Mouse (Mus musculus) brain, embryonic 14.5 days (tissue): ENCODE results near the gene Mindy1. TPM values are rescaled to one million over a fixed set of nuclear protein-coding genes. Genes with fewer than 3 reads are reported as not detected.

Experiments
- DNase-seq: peaks from one replicate; pipeline ENCODE4 v3.0.0-alpha.2; 2011; ENCODE audit warnings: low read depth
- CTCF ChIP-seq: fragments of 200-500 bp; IDR thresholded peaks from 2 replicates; pipeline ENCODE4 v1.5.1; 2012; ENCODE audit warnings: inconsistent platforms, mild to moderate bottlenecking, moderate library complexity, borderline replicate concordance; ENCODE audit not compliant: insufficient read depth, insufficient read length; ENCODE audit errors: extremely low read depth
- POLR2A ChIP-seq: fragments of 200-500 bp; IDR thresholded peaks from 2 replicates; pipeline ENCODE4 v1.6.1; 2012; ENCODE audit warnings: mild to moderate bottlenecking, inconsistent platforms, borderline replicate concordance; ENCODE audit not compliant: poor library complexity, insufficient read depth, insufficient read length, severe bottlenecking; ENCODE audit errors: extremely low read depth
- polyA plus RNA-seq: library from polyadenylated mRNA; depleted of rRNA; stranded (reverse); fragments of >200 nt; gene quantifications from 2 replicates; pipeline ENCODE4 v1.2.3, GENCODE M21; 2012

Mindy1 gene
- polyA plus RNA-seq, 1 experiment: 48.7 TPM

DNA sequence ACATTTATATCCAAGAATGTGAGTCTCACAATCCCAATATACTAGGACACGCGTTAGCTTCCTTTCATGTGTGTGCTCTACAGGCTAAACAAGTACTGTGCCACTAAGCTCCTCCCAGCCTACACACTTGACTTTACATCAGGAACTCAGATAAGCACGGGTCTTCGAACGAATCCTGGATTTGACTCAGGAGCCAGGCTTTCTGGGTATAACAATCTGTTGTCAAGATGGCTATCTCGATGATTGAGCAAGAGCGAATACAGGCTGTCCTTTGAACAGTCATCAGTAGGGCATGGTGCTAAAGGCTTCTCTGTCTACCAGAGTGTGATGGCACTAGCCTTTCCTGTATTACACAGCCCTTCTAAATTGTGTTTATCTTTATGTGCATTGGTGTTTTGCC, 16.9 kb downstream of the Mindy1 start:
- DNase-seq: no peak
- TF ChIP-seq POLR2A: no peak
- TF ChIP-seq CTCF: no peak

DNA sequence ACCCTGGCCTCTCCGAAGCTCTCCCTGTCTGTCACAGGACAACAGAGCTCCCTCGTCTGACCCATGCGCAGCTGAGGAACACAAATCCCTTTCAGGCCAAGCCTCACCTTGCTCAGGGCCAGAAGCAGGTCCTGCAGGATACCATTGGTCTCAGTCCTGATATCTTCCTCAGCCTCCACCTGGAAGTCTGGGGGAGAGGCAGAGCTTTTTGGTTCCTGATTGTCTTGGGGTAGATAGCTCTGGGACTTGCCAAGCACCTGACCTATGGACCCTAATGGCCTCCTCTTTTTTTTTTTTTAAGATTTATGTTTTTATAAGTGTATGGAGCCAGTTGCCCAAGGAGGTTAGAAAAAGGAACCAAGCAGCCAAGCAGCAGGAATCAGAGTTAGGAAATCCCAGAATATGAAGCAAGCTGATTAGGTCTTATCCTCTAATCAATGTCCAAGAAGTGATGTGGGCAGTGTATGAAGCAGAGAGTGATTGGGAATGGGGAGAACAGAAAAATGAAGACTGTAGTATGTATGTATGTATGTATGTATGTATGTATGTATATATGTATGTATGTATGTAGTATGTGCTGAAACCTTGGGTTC, 20.2 kb downstream of the Mindy1 start:
- TF ChIP-seq POLR2A (no peak), CTCF (no peak)
- DNase-seq: no peak

DNA sequence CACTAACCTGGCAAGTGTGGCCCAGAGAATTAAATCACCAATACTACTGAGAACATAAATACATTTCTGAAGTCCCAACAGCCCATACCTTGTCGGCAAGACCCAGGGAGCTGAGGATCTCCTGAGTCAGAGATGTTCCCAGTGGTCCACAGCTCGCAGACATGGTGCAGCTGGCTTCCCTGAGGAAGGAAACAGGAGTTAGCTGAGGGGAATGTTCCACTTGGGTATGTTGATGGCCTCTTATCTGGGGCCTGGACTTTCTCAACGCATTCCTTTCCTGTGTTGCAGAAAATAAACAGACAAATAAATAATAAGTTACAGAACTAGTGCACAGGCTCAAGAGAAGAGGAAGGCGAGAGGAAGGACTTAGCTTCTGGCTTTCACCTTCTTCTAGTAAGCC, 25.1 kb downstream of the Mindy1 start:
- no peak for DNase-seq
- TF ChIP-seq POLR2A (no peak), CTCF (no peak)

DNA sequence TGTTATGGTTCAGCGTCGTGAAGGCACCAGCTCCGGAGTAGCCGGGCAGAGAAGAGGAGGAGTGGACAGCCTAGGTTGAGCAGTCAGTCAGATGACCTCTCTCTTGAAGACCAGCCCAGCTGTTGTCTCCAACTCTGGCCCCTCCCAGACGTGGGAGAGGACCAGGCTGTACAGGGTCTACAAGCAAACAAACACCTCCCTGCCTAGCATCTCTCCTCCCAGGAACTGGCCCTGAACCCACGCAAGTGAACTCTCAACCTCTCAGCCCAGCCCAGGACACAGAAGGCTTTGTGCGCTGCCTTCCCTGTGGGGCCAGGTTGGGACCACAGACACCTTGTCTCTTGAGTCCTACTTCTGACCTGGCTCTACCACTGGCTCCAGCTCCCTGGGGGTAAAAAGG, 26.0 kb downstream of the Mindy1 start, which contains the start of gene Anxa9:
Anxa9 (minus strand) TSS at position 77 of the 400 bp plus-strand sequence.
- no peak for DNase-seq
- TF ChIP-seq POLR2A: no peak
- TF ChIP-seq CTCF: no peak

DNA sequence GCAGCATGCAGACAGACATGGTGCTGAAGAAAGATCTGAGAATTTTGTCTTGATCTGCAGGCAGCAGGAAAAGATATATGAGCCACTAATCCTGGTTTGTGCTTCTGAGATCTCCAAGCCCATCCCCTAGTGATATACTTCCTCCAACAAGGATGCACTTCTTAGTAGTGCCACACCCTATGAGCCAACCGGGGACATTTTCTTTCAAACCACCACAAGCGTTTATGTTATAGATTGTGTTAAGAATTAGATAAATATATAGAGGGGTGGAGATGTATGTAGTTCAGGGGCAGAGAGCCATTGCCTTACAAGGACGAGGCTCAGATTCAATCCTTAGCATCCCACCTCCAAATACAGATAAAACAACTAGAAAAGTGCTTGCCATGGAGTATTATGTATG, 29.4 kb downstream of the Mindy1 start:
- no peak for DNase-seq
- no peak for TF ChIP-seq CTCF
- no peak for TF ChIP-seq POLR2A

DNA sequence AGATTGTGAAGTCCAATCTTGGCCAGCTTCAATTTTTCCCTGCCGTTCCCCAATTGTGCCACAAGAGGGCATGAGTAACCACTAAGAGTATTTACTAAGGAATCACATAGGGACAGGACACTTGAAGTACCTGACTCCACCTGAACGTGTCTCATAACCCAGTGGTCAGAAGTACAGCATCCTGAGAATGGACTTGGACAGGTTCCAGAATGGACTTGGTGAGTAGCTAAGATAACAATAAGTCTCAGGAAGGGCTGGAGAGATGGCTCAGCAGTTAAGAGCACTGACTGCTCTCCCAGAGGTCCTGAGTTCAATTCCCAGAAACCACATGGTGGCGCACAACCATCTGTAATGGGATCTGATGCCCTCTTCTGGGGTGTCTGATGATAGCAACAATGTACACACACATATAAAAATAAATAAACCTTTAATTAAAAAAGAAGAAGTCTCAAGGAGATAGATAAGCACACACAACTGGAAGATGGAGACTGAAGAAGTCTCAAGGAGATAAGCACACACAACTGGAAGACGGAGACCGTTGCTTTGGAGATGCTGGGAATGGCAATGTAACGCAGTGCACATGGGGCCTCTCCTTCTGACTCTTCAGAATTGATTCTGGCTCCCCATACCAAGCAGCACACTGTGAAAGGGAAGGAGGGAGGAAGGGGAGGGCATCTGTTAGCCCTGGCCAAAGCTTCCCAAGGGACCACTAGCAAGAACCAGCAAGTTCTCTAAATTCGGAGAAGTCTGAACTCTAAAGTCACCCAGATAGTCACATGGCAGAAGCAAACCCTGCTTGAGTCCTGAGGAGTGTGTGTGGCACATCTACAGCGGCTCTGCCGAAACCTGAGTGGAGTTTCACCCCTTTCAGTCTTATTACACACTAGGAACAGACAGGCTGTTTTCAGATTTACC, 30.1 kb downstream of the Mindy1 start:
- peak; percentile 66; the same call in 1 of the 2 replicates for TF ChIP-seq CTCF
- no peak for TF ChIP-seq POLR2A
- peak; percentile 77 for DNase-seq

DNA sequence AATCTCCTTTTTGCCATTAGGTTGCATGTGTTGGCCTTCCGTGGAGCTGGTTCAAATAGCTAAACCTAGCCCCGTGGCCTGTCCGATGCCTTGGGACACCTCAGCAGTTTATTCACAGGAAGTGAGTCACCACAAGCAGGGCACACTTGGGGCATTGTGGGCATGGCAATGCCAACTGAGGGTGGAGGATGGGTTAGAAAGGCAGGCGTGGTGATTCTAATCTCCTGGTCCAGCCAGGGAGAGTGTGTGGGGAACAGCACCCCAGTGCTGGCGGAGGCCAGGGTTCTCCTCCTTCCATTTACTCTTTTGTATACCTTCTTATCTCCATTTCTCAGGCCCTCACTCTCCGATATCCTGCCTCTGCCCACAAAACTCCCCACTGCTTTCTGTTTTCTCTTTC, 31.5 kb downstream of the Mindy1 start:
- DNase-seq: no peak
- TF ChIP-seq CTCF: no peak
- no peak for TF ChIP-seq POLR2A

DNA sequence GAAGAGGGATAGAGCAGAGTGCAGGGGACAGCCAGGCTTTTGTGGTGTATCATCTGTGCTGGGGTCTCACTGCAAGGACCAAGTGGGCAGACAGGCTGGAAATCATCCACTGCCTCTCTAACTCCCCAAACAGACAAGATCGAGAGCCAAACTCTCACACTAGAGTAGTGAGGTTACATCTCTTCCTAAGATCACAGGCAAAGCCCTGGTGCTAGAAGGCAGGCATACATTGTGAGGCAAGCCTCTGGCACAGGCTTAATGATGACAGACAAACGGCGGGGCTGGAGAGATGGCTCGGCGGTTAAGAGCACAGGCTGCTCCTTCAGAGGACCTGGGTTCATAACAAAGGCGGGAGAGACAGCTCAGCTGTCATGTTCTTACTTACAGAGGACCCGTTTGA, 32.3 kb downstream of the Mindy1 start:
- no peak for DNase-seq
- TF ChIP-seq CTCF: no peak
- no peak for TF ChIP-seq POLR2A

DNA sequence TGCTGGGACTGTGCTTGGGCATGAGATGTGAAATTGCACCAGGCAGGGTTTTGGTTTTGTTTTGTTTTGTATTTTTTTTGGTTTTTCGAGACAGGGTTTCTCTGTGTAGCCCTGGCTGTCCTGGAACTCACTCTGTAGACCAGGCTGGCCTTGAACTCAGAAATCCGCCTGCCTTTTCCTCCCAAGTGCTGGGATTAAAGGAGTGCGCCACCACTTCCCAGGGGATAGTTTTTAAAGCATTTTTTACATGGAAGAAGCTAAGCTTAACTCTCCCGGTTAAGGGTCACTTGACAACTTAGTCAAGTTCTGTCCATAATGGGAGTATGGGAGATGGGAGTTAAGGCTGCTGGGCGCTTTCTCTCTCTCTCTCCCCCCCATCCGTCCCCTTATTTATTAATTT, 32.9 kb downstream of the Mindy1 start:
- no peak for TF ChIP-seq CTCF
- no peak for TF ChIP-seq POLR2A
- no peak for DNase-seq

DNA sequence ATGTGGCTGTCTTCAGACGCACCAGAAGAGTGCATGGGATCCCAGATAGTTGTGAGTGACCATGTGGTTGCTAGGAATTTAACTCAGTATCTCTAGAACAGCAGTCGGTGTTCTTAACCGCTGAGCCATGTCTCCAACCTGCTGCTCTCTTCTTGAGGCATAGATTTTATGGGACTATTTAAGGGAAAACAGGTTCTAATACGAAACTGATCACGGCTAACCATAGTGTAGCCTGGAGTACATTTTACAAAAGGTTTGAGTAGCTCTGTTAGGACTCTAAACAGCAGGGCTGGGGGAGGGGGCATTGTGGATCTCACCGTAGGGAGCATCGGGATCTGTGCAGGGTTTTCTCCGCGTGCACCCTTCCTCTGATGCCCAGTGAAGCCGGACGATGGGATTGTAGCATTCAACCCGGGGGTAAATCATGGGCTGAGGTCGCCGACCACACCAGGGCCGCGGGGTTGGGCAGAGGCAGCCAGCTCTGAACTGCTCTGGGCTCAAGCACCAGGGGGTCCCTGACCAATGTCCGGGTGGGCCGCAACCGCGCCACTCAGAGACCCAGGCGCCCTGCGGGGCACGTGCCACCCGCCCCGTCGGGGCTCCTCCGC, 33.4 kb downstream of the Mindy1 start, which contains the start of gene Cers2:
Cers2 (plus strand) TSS at position 306 of the 608 bp plus-strand sequence.
- TF ChIP-seq CTCF: no peak
- no peak for TF ChIP-seq POLR2A
- peak; percentile 43 for DNase-seq

DNA sequence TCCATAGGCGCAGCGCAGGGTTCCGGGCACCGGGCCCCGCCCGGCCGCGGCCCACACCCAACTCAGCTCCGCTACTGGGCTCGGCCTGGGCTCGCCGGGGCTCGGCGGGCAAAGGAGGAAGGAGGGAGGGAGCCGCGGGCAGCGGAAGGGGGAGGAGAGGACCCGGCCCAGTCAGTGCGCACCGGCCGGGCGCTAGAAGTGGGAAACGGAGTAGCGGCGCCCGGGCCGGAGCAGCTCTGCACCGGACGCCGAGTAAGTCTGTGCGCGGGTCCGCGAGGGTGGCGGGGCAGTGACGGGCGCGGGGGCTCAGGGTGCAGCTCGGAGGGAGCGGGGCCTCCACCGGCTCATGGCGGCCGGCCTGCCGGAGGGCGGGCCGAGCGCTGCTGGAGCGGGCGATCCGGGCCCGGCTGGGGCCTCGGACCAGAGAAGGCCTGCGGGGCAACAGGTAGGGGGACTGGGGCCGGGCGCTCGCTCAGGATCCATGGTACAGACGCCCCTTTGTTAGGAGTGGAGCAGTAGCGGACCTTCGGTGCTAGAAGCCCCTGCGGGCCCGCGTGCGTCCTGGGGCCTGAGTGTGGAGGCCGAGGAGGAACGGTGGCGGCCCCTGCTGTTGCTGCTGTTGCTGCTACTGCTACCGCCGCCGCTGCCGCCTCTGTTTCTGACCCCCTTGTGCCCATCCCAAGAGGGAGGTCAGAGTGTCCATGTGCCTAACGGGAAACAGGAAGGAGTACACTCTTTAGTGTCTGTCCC, 34.1 kb downstream of the Mindy1 start:
- peak; percentile 92 for DNase-seq
- TF ChIP-seq POLR2A: peak; percentile 61
- TF ChIP-seq CTCF: peak; percentile 11; the same call in 1 of the 2 replicates

DNA sequence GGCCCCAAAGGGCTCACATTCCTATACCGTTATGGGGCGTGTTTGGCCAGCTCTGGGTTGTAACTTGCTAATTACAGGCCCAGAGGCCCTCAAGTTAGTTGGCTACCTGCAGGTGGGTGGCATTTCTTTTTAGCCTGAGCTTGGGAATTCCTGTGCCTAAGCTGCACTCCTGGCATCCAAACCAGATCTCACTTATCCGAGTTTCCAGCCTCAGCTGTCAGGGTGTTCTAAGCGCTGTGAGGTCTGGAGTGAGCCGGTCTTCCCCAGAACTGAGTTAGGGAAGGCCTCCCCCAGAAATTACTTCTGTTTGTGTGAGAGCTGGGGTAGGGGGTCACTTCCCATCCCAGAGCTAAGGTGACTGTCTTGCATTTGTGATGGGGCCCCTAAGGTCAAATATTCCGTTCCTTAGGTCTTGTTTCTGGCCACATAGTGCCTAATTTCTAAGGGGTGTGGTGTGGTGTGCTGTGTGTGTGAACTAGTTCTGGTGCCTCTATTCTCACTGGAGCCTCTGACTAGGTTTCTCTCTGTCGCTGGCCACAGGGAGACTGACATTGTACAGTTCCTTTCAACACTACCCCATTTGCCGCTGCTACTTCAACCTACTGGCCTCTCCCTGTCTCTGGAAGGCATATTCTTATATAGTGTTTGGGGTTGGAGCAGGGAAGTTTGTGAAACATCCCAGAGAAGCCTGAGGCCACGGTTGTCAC, 34.9 kb downstream of the Mindy1 start:
- DNase-seq: no peak
- TF ChIP-seq POLR2A: no peak
- TF ChIP-seq CTCF: no peak
